Mouse (Mus musculus): Measurements from ENCODE around the gene Pnpla2.

- peak; percentile 82 for TF ChIP-seq CTCF (IDR thresholded peaks at IDR 0.05; ENCODE audit: low read depth)
- no peak for TF ChIP-seq EP300 (optimal IDR thresholded peaks at IDR 0.05)
These were observed 17.5 kb upstream of the Pnpla2 start, which contains the start of gene Slc25a22 for GRCm38 (mm10) chr7:141437178-141438120.
